8 mouse cellular contexts compared by ENCODE assay signal in the genomic region with DNA sequence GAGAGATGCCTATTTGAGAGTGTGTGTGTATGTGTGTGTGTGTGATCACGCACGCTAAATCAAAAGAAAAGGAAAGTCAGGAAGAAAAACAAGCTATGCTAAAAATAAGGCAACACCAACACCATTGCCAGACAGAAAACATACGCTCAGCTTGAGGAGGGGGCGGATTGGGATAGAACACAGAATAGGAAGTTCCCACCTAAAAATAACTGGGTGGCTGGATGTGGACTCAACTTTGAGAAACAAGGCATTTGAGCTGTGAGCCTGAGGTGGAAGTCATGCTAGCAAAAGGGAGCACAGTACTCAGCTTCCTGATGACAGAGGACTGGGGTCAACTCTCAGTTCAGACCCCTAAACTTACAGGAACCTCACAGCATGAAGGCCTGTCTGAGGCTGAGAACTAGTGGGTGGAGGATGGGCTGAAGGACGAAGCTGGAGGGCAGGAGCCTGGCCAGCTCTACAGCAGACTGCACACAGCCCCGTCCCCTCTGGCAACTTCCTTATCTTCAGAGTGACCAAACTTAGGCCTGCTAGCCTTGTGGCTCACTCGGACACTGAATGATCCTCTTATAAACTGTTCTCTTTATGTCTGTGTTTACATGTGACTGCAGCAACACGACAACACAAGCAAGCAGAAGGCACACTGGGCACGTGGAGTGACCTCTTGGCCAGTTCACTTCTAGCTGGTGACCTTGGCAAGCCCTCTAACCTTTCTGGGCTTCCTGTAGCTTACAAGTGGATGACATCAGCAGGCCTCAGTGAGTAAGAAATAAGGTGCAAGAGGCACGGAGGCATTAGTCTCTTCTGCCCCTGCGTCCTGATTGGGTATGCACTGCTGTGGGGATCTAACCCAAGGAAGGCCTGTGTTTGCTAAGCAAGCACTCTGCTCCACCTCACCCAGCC.
A peak's percentile ranks its signal among the peaks of the same experiment; 100 is the strongest.
DNase-seq lines count a peak whose midpoint lies in the region; ATAC-seq and TF ChIP-seq lines count a peak whose summit lies in the region.

No protein-coding gene starts in this region.

- no peak for TF ChIP-seq POLR2A in bone marrow macrophage, adult 2 months (IDR thresholded peaks at IDR 0.05; ENCODE audit: borderline replicate concordance, low read depth, low read length)

- no peak for TF ChIP-seq CTCF in bone marrow macrophage, adult 2 months (IDR thresholded peaks at IDR 0.05; ENCODE audit: low read depth, low read length)
- TF ChIP-seq CTCF in left cerebral cortex, adult 2 months (IDR thresholded peaks at IDR 0.05) = no peak

- WGBS in heart, embryonic 15.5 days = 34% methylated on average over 11 of the region's 11 CpGs

- intact Hi-C loops in left cerebral cortex, adult 2 months (cut with DNase I) = loop anchor here (1.0 kb wide), 1 partner anchor 227 kb away; no protein-coding TSS in a partner anchor

- H3K4me1 ChIP-seq in bone marrow macrophage, adult 2 months (ENCODE audit: control insufficient read depth, insufficient read depth, low read length) = peaks cover 24% of the 10 kb centered on the region
- H3K4me1 ChIP-seq in heart, embryonic 15.5 days (replicated peaks) = peaks cover 94% of the 10 kb centered on the region
- peaks cover 78% of the 10 kb centered on the region for H3K4me1 ChIP-seq in megakaryocyte, embryonic 14.5 days

- H3K27me3 ChIP-seq in heart, embryonic 15.5 days = no peaks in the 10 kb centered on the region
- H3K27me3 ChIP-seq in megakaryocyte, embryonic 14.5 days (replicated peaks) = no peaks in the 10 kb centered on the region

- peak; percentile 70 to 91 for DNase-seq in adrenal gland, adult (ENCODE audit: inconsistent age in 2 of 2, low spot score in 1 of 2)
- no peak for DNase-seq in adrenal gland, postnatal 4 days (ENCODE audit: low spot score in 2 of 2)
- DNase-seq in left cerebral cortex, adult 2 months (ENCODE audit: extremely low spot score in 1 of 2, low spot score in 2 of 2) = peak in 1 of 2 experiments; percentile 22
- DNase-seq in urinary bladder, adult 2 months (ENCODE audit: low spot score) = no peak
- no peak for DNase-seq in ovary, postnatal 10 days (ENCODE audit: low spot score)

- H3K9me3 ChIP-seq in heart, embryonic 15.5 days (replicated peaks) = no peaks in the 10 kb centered on the region
- H3K9me3 ChIP-seq in megakaryocyte, embryonic 14.5 days = peaks cover 7% of the 10 kb centered on the region

- ATAC-seq in heart, embryonic 15.5 days (replicated peaks; ENCODE audit: insufficient number of reproducible peaks, insufficient read depth, low FRiP score, low read depth) = no peak

- H3K4me3 ChIP-seq in bone marrow macrophage, adult 2 months (ENCODE audit: insufficient read depth, low read length) = no peak overlapping the region
- H3K4me3 ChIP-seq in heart, embryonic 15.5 days = no peak overlapping the region
- no peak overlapping the region for H3K4me3 ChIP-seq in left cerebral cortex, adult 2 months
- peak overlapping the region; percentile 85 for H3K4me3 ChIP-seq in megakaryocyte, embryonic 14.5 days (replicated peaks)

- peak overlapping the region; percentile 11; the same call in 1 of the 2 replicates for H3K9ac ChIP-seq in heart, embryonic 15.5 days

- peaks cover 4% of the 10 kb centered on the region; the same call in 1 of the 2 replicates for H3K36me3 ChIP-seq in heart, embryonic 15.5 days
- peaks cover 35% of the 10 kb centered on the region for H3K36me3 ChIP-seq in megakaryocyte, embryonic 14.5 days (replicated peaks; ENCODE audit: low read length)

- peak overlapping the region; percentile 30; the same call in 1 of the 2 replicates for H3K4me2 ChIP-seq in heart, embryonic 15.5 days

- peak overlapping the region; percentile 78 for H3K27ac ChIP-seq in bone marrow macrophage, adult 2 months (ENCODE audit: insufficient read depth, low read depth, low read length)
- peak overlapping the region; percentile 85 for H3K27ac ChIP-seq in heart, embryonic 15.5 days
- H3K27ac ChIP-seq in left cerebral cortex, adult 2 months = peak overlapping the region; percentile 70

Comparison
In these comparisons a context has a peak if more than half of its experiments do, and no peak if none do; other contexts are left out.
1. DNase-seq: peak in adrenal gland, adult (2 of 2); none in adrenal gland, postnatal 4 days (0 of 2), urinary bladder, adult 2 months (single experiment) and ovary, postnatal 10 days (single experiment).
2. Peak in every context shown above with its lines, with median percentiles within 50 percentile points of each other: H3K27ac ChIP-seq.